Comparison of ENCODE assay signal across 9 mouse cellular contexts in the genomic region with DNA sequence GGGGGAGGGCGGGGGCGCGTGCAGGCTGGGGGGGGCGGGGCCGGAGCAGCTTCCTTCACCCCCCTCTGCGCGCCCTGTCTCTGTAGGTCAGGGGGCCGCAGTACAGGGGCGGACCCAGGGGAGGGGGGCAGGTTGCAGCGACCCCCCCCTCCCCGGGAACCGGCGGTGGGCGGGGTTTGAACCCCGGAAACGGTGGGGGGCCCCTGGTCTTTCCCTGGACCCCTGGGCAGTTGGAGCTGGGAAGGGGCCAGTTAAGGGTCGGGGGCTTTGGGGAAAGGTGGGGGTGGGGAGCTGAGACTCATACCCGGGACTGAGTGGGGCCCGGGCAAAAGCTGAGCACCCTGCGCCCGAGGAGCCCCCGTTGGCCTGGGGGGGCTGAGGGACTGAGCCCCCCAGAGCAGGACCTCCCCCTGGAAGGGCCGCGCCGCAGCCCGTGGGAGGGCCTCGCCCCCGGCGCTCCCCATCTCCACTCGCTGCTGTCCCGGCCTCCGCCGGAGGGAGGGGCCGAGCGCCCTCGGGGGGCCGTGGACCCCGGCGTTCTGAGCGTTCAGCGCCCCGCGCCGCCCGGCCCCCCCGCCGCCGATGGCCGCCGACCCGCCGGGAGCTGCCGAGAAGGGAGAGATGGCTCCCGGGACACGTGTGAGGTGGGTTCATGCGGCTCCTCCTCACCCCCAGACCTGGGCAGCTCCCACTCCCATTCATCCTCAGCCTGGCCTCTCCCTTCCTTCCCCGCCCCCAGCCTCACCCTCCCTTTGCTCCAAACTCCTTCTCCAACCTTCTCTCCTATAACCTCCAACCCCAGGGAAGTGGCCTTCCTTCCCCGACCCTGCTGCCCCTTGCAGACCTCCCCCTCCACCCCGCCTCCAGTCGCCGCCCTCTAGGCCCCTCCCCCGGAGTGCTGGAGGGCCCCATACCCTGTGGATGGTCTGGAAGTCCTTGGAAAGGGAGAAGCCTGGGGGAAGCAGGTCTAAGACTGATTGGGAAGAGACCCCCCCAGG. TPM values are rescaled to one million over a fixed set of nuclear protein-coding genes. Genes with fewer than 3 reads are reported as not detected.
DNase-seq lines count a peak whose midpoint lies in the region; ATAC-seq and TF ChIP-seq lines count a peak whose summit lies in the region.
"Had no signal": no experiment of that assay in that cellular context is flagged by ENCODE, and none has a peak within 500 bp of the region (broad histone marks: within the 10 kb centered on the region; RNA-seq: fewer than 3 reads in every experiment).

No protein-coding gene starts in this region.

- ATAC-seq in embryonic facial prominence, embryonic 14.5 days (ENCODE audit: low read depth), result 0 out of 2 replicates have a peak, but pooled peaks have one; percentile 0
- ATAC-seq in hindbrain, postnatal 0 days, result no peak
- ATAC-seq in liver, postnatal 0 days, result no peak
- peak; percentile 1 for ATAC-seq in stomach, embryonic 16.5 days (ENCODE audit: insufficient read depth, low FRiP score)

- H3K9me3 ChIP-seq in embryonic facial prominence, embryonic 14.5 days (ENCODE audit: control insufficient read depth, low read length), result no peaks in the 10 kb centered on the region
- no peaks in the 10 kb centered on the region for H3K9me3 ChIP-seq in hindbrain, postnatal 0 days (ENCODE audit: low read length)
- no peaks in the 10 kb centered on the region for H3K9me3 ChIP-seq in liver, postnatal 0 days (ENCODE audit: low read length)
- H3K9me3 ChIP-seq in stomach, embryonic 16.5 days (replicated peaks; ENCODE audit: control insufficient read depth, low read length), result no peaks in the 10 kb centered on the region

- peak overlapping the region; percentile 75 for H3K27ac ChIP-seq in embryonic facial prominence, embryonic 14.5 days (replicated peaks; ENCODE audit: low read depth, low read length)
- H3K27ac ChIP-seq in hindbrain, postnatal 0 days, result peak overlapping the region; percentile 87
- H3K27ac ChIP-seq in liver, postnatal 0 days (ENCODE audit: low read depth), result no peak overlapping the region
- peak overlapping the region; percentile 82 for H3K27ac ChIP-seq in stomach, embryonic 16.5 days (ENCODE audit: low read length)

- under 1% methylated on average over 22 of the region's 62 CpGs for whole genome bisulfite sequencing in embryonic facial prominence, embryonic 14.5 days
- WGBS in hindbrain, postnatal 0 days, result under 1% methylated on average over 28 of the region's 62 CpGs
- WGBS in liver, postnatal 0 days (ENCODE audit: insufficient replicate concordance), result 4% methylated on average over 27 of the region's 62 CpGs
- WGBS in stomach, embryonic 16.5 days, result under 1% methylated on average over 54 of the region's 62 CpGs

- peaks cover 12% of the 10 kb centered on the region; the same call in 1 of the 2 replicates for H3K4me1 ChIP-seq in embryonic facial prominence, embryonic 14.5 days (ENCODE audit: control insufficient read depth, insufficient read depth, low read length)
- no peaks in the 10 kb centered on the region for H3K4me1 ChIP-seq in hindbrain, postnatal 0 days (ENCODE audit: insufficient read depth, low read length)
- H3K4me1 ChIP-seq in liver, postnatal 0 days (ENCODE audit: insufficient read depth), result peaks cover 19% of the 10 kb centered on the region
- peaks cover 12% of the 10 kb centered on the region for H3K4me1 ChIP-seq in stomach, embryonic 16.5 days (ENCODE audit: control insufficient read depth, insufficient read depth, low read length)

- TF ChIP-seq EP300 in liver, postnatal 0 days (IDR thresholded peaks at IDR 0.05; ENCODE audit: low read depth), result no peak

- H3K9ac ChIP-seq in embryonic facial prominence, embryonic 14.5 days (ENCODE audit: low read depth, low read length), result peak overlapping the region; percentile 88
- peak overlapping the region; percentile 73 for H3K9ac ChIP-seq in hindbrain, postnatal 0 days (replicated peaks; ENCODE audit: low read length)
- peak overlapping the region; percentile 62 for H3K9ac ChIP-seq in liver, postnatal 0 days (replicated peaks)
- peak overlapping the region; percentile 85 for H3K9ac ChIP-seq in stomach, embryonic 16.5 days (ENCODE audit: low read length)

- TF ChIP-seq CTCF in hindbrain, postnatal 0 days (IDR thresholded peaks at IDR 0.05; ENCODE audit: low read depth), result no peak
- TF ChIP-seq CTCF in liver, postnatal 0 days (IDR thresholded peaks at IDR 0.05; ENCODE audit: low read depth), result no peak

- peak overlapping the region; percentile 93 for H3K4me3 ChIP-seq in embryonic facial prominence, embryonic 14.5 days (ENCODE audit: low read depth, low read length)
- peak overlapping the region; percentile 70 for H3K4me3 ChIP-seq in hindbrain, postnatal 0 days (ENCODE audit: low read length)
- H3K4me3 ChIP-seq in liver, postnatal 0 days (ENCODE audit: low read depth, low read length), result peak overlapping the region; percentile 65
- peak overlapping the region; percentile 81 for H3K4me3 ChIP-seq in stomach, embryonic 16.5 days (replicated peaks; ENCODE audit: low read length)

- peak; percentile 36 to 55 for DNase-seq in layer of hippocampus, postnatal 10 days (ENCODE audit: low spot score in 2 of 2)
- DNase-seq in layer of hippocampus, postnatal 36 days, result no peak
- peak; percentile 94 for DNase-seq in ZHBTc4 (ENCODE audit: low read depth, low spot score)
- peak; percentile 46 for DNase-seq in embryonic facial prominence, embryonic 14.5 days (ENCODE audit: low spot score)
- DNase-seq in hindbrain, postnatal 0 days (ENCODE audit: low spot score), result peak; percentile 48
- peak; percentile 31 for DNase-seq in liver, postnatal 0 days
- no peak for DNase-seq in layer of hippocampus, adult 9-11 months

- H3K4me2 ChIP-seq in embryonic facial prominence, embryonic 14.5 days (ENCODE audit: low read depth, low read length), result peak overlapping the region; percentile 74
- H3K4me2 ChIP-seq in hindbrain, postnatal 0 days (ENCODE audit: low read depth, low read length), result peak overlapping the region; percentile 87
- peak overlapping the region; percentile 99 for H3K4me2 ChIP-seq in liver, postnatal 0 days (ENCODE audit: low read depth, low read length)
- H3K4me2 ChIP-seq in stomach, embryonic 16.5 days (ENCODE audit: low read depth, low read length), result peak overlapping the region; percentile 80

- H3K27me3 ChIP-seq in embryonic facial prominence, embryonic 14.5 days (replicated peaks; ENCODE audit: control insufficient read depth, insufficient read depth, low read length), result no peaks in the 10 kb centered on the region
- no peaks in the 10 kb centered on the region for H3K27me3 ChIP-seq in hindbrain, postnatal 0 days (ENCODE audit: insufficient read depth, low read length)
- H3K27me3 ChIP-seq in liver, postnatal 0 days (ENCODE audit: insufficient read depth, low read length), result no peaks in the 10 kb centered on the region
- no peaks in the 10 kb centered on the region for H3K27me3 ChIP-seq in stomach, embryonic 16.5 days (ENCODE audit: control insufficient read depth, insufficient read depth, low read length)

- H3K36me3 ChIP-seq in embryonic facial prominence, embryonic 14.5 days (ENCODE audit: control insufficient read depth, insufficient read depth, low read length), result peaks cover 40% of the 10 kb centered on the region
- H3K36me3 ChIP-seq in hindbrain, postnatal 0 days (ENCODE audit: insufficient read depth, low read length), result peaks cover 29% of the 10 kb centered on the region
- H3K36me3 ChIP-seq in liver, postnatal 0 days (replicated peaks; ENCODE audit: insufficient read depth, low read length), result peaks cover 14% of the 10 kb centered on the region
- peaks cover 18% of the 10 kb centered on the region for H3K36me3 ChIP-seq in stomach, embryonic 16.5 days (ENCODE audit: control insufficient read depth, insufficient read depth, low read length)

RNA-seq across cellular contexts. Expression of a gene that starts 2.5 kb away (rescaled TPM):
- total RNA-seq in layer of hippocampus, postnatal 10 days (2021), result 10 to 100 TPM; 86.8 to 92.2 TPM
- total RNA-seq in layer of hippocampus, postnatal 36 days (2021), result 10 to 100 TPM; 63.5 to 65.2 TPM
- polyA plus RNA-seq in embryonic facial prominence, embryonic 14.5 days (2014; fragmentation: Nextera tagmentation; extraction: Ambion mirVana), result 3.0 and 3.8 TPM in 2 replicates
- total RNA-seq in hindbrain, postnatal 0 days (2014; rRNA removed), result 191 and 192 TPM in 2 replicates
- 6.8 and 7.0 TPM in 2 replicates for polyA plus RNA-seq in hindbrain, postnatal 0 days (2015; fragmentation: Nextera tagmentation; extraction: Ambion mirVana)
- 1.6 and 1.9 TPM in 2 replicates for polyA plus RNA-seq in liver, postnatal 0 days (2015; fragmentation: Nextera tagmentation; extraction: Ambion mirVana)
- polyA plus RNA-seq in stomach, embryonic 16.5 days (2015; fragmentation: Nextera tagmentation; extraction: Ambion mirVana), result 2.8 and 3.2 TPM in 2 replicates

RNA-seq across cellular contexts. Expression of a gene that starts 14.8 kb away (rescaled TPM):
- not detected for total RNA-seq in layer of hippocampus, postnatal 10 days (2021)
- total RNA-seq in layer of hippocampus, postnatal 36 days (2021), result not detected
- 0.14 and 0.35 TPM in 2 replicates for polyA plus RNA-seq in embryonic facial prominence, embryonic 14.5 days (2014; fragmentation: Nextera tagmentation; extraction: Ambion mirVana)
- total RNA-seq in hindbrain, postnatal 0 days (2014; rRNA removed), result not detected in 2 replicates
- 0.13 TPM in 1 of 2 replicates, not detected in the other for polyA plus RNA-seq in hindbrain, postnatal 0 days (2015; fragmentation: Nextera tagmentation; extraction: Ambion mirVana)
- polyA plus RNA-seq in liver, postnatal 0 days (2015; fragmentation: Nextera tagmentation; extraction: Ambion mirVana), result not detected in 2 replicates
- 0.21 and 0.22 TPM in 2 replicates for polyA plus RNA-seq in stomach, embryonic 16.5 days (2015; fragmentation: Nextera tagmentation; extraction: Ambion mirVana)
- total RNA-seq: neutrophil, adult 5-6 weeks had no signal

RNA-seq across cellular contexts. Expression of a gene that starts 22.8 kb away (rescaled TPM):
- 10 to 100 TPM; 18.5 to 19.1 TPM for total RNA-seq in layer of hippocampus, postnatal 10 days (2021)
- total RNA-seq in layer of hippocampus, postnatal 36 days (2021), result 10 to 100 TPM; 31.1 to 32.6 TPM
- polyA plus RNA-seq in embryonic facial prominence, embryonic 14.5 days (2014; fragmentation: Nextera tagmentation; extraction: Ambion mirVana), result 10.4 and 11.9 TPM in 2 replicates
- total RNA-seq in hindbrain, postnatal 0 days (2014; rRNA removed), result 20.0 and 35.8 TPM in 2 replicates
- 10.8 and 11.3 TPM in 2 replicates for polyA plus RNA-seq in hindbrain, postnatal 0 days (2015; fragmentation: Nextera tagmentation; extraction: Ambion mirVana)
- 19.2 and 21.1 TPM in 2 replicates for polyA plus RNA-seq in liver, postnatal 0 days (2015; fragmentation: Nextera tagmentation; extraction: Ambion mirVana)
- 26.7 and 29.0 TPM in 2 replicates for polyA plus RNA-seq in stomach, embryonic 16.5 days (2015; fragmentation: Nextera tagmentation; extraction: Ambion mirVana)

RNA-seq across cellular contexts. Expression of a gene that starts 29.7 kb away (rescaled TPM):
- total RNA-seq in layer of hippocampus, postnatal 10 days (2021), result 10 to 100 TPM; 35.5 to 40.3 TPM
- 10 to 100 TPM; 46.2 to 46.9 TPM for total RNA-seq in layer of hippocampus, postnatal 36 days (2021)
- 23.0 and 24.1 TPM in 2 replicates for polyA plus RNA-seq in embryonic facial prominence, embryonic 14.5 days (2014; fragmentation: Nextera tagmentation; extraction: Ambion mirVana)
- 17.8 and 18.2 TPM in 2 replicates for total RNA-seq in hindbrain, postnatal 0 days (2014; rRNA removed)
- polyA plus RNA-seq in hindbrain, postnatal 0 days (2015; fragmentation: Nextera tagmentation; extraction: Ambion mirVana), result 10.5 and 16.0 TPM in 2 replicates
- 5.5 and 7.3 TPM in 2 replicates for polyA plus RNA-seq in liver, postnatal 0 days (2015; fragmentation: Nextera tagmentation; extraction: Ambion mirVana)
- polyA plus RNA-seq in stomach, embryonic 16.5 days (2015; fragmentation: Nextera tagmentation; extraction: Ambion mirVana), result 10.5 and 16.4 TPM in 2 replicates

RNA-seq across cellular contexts. Expression of a gene that starts 34.3 kb away (rescaled TPM):
- 1 to 10 TPM; 4.3 to 5.3 TPM for total RNA-seq in layer of hippocampus, postnatal 10 days (2021)
- 1 to 10 TPM; 2.1 to 2.4 TPM for total RNA-seq in layer of hippocampus, postnatal 36 days (2021)
- 20.9 and 23.8 TPM in 2 replicates for polyA plus RNA-seq in embryonic facial prominence, embryonic 14.5 days (2014; fragmentation: Nextera tagmentation; extraction: Ambion mirVana)
- total RNA-seq in hindbrain, postnatal 0 days (2014; rRNA removed), result 9.0 and 10.7 TPM in 2 replicates
- 3.8 and 4.0 TPM in 2 replicates for polyA plus RNA-seq in hindbrain, postnatal 0 days (2015; fragmentation: Nextera tagmentation; extraction: Ambion mirVana)
- 7.9 and 10.0 TPM in 2 replicates for polyA plus RNA-seq in liver, postnatal 0 days (2015; fragmentation: Nextera tagmentation; extraction: Ambion mirVana)
- polyA plus RNA-seq in stomach, embryonic 16.5 days (2015; fragmentation: Nextera tagmentation; extraction: Ambion mirVana), result 8.1 and 10.3 TPM in 2 replicates
- total RNA-seq: neutrophil, adult 5-6 weeks had no signal

Comparison
In these comparisons a context has a peak if more than half of its experiments do, and no peak if none do; other contexts are left out.
1. DNase-seq: peak in layer of hippocampus, postnatal 10 days (2 of 2), ZHBTc4 (single experiment), embryonic facial prominence, embryonic 14.5 days (single experiment), hindbrain, postnatal 0 days (single experiment) and liver, postnatal 0 days (single experiment); none in layer of hippocampus, postnatal 36 days (0 of 2) and layer of hippocampus, adult 9-11 months (single experiment).
2. ATAC-seq: peak in embryonic facial prominence, embryonic 14.5 days (single experiment) and stomach, embryonic 16.5 days (single experiment); none in hindbrain, postnatal 0 days (single experiment) and liver, postnatal 0 days (single experiment).
3. Peak in every context shown above with its lines, with median percentiles within 50 percentile points of each other: H3K4me2 ChIP-seq, H3K4me3 ChIP-seq and H3K9ac ChIP-seq.